11 mouse cellular contexts compared by ENCODE assay signal in genomic region chr1:180623911-180624310, GRCm38 (mm10). TPM values are rescaled to one million over a fixed set of nuclear protein-coding genes. Genes with fewer than 3 reads are reported as not detected.
DNase-seq lines count a peak whose midpoint lies in the region; ATAC-seq and TF ChIP-seq lines count a peak whose summit lies in the region.
"Had no signal": no experiment of that assay in that cellular context is flagged by ENCODE, and none has a peak within 500 bp of the region (broad histone marks: within the 10 kb centered on the region; RNA-seq: fewer than 3 reads in every experiment).

No protein-coding gene starts in this region.

- H3K27me3 ChIP-seq in cerebellum, adult 2 months (ENCODE audit: control insufficient read depth, insufficient read depth, low read length): no peaks in the 10 kb centered on the region
- H3K27me3 ChIP-seq in liver, adult 2 months (ENCODE audit: control insufficient read depth, insufficient read depth, low read length): no peaks in the 10 kb centered on the region
- no peaks in the 10 kb centered on the region for H3K27me3 ChIP-seq in liver, embryonic 12.5 days (replicated peaks)
- H3K27me3 ChIP-seq in ES-Bruce4 (ENCODE audit: control insufficient read depth, insufficient read depth, low read length, poor library complexity, severe bottlenecking): no peaks in the 10 kb centered on the region
- H3K27me3 ChIP-seq: forebrain, embryonic 15.5 days had no signal

- H3K4me2 ChIP-seq in liver, embryonic 12.5 days: no peak overlapping the region
- H3K4me2 ChIP-seq: forebrain, embryonic 15.5 days had no signal

- H3K36me3 ChIP-seq in liver, adult 2 months (ENCODE audit: control insufficient read depth, insufficient read depth, low read length): no peaks in the 10 kb centered on the region
- no peaks in the 10 kb centered on the region for H3K36me3 ChIP-seq in liver, embryonic 12.5 days
- no peaks in the 10 kb centered on the region for H3K36me3 ChIP-seq in ES-Bruce4 (ENCODE audit: control insufficient read depth, insufficient read depth, low read length, poor library complexity, severe bottlenecking)
- H3K36me3 ChIP-seq: forebrain, embryonic 15.5 days had no signal

- H3K4me1 ChIP-seq in cerebellum, adult 2 months (ENCODE audit: control insufficient read depth, insufficient read depth, low read length): no peaks in the 10 kb centered on the region
- no peaks in the 10 kb centered on the region for H3K4me1 ChIP-seq in liver, adult 2 months (ENCODE audit: control insufficient read depth, insufficient read depth, low read length)
- H3K4me1 ChIP-seq in liver, embryonic 12.5 days: no peaks in the 10 kb centered on the region
- no peaks in the 10 kb centered on the region for H3K4me1 ChIP-seq in ES-Bruce4 (ENCODE audit: control insufficient read depth, insufficient read depth, low read length)
- H3K4me1 ChIP-seq: forebrain, embryonic 15.5 days had no signal

- no peak for TF ChIP-seq EP300 in ES-Bruce4 (IDR thresholded peaks at IDR 0.05; ENCODE audit: insufficient read depth, low read depth, low read length)

- ATAC-seq in liver, embryonic 12.5 days: no peak
- ATAC-seq: forebrain, embryonic 15.5 days had no signal

- H3K9ac ChIP-seq in liver, adult 2 months (ENCODE audit: low read depth, low read length): no peak overlapping the region
- no peak overlapping the region for H3K9ac ChIP-seq in liver, embryonic 12.5 days
- no peak overlapping the region for H3K9ac ChIP-seq in ES-Bruce4 (ENCODE audit: low read depth, poor library complexity, severe bottlenecking)
- H3K9ac ChIP-seq: forebrain, embryonic 15.5 days had no signal

- H3K4me3 ChIP-seq in cerebellum, adult 2 months (replicated peaks; ENCODE audit: insufficient read depth, low read depth, low read length): no peak overlapping the region
- no peak overlapping the region for H3K4me3 ChIP-seq in liver, adult 2 months (ENCODE audit: insufficient read depth, low read depth, low read length)
- no peak overlapping the region for H3K4me3 ChIP-seq in liver, embryonic 12.5 days
- no peak overlapping the region for H3K4me3 ChIP-seq in ES-Bruce4 (ENCODE audit: low read depth, low read length)
- H3K4me3 ChIP-seq: forebrain, embryonic 15.5 days had no signal

- TF ChIP-seq POLR2A in cerebellum, adult 2 months (IDR thresholded peaks at IDR 0.05; ENCODE audit: borderline replicate concordance, insufficient read depth, low read length): no peak
- TF ChIP-seq POLR2A in liver, adult 2 months (IDR thresholded peaks at IDR 0.05; ENCODE audit: extremely low read depth, insufficient read depth, low read length): no peak
- TF ChIP-seq POLR2A in ES-Bruce4 (IDR thresholded peaks at IDR 0.05; ENCODE audit: insufficient read depth, low read length): no peak

- WGBS in cerebellum, adult 2 months: 94% methylated on average over 2 of the region's 2 CpGs
- WGBS in liver, adult 2 months: 97% methylated on average over 2 of the region's 2 CpGs
- 77% methylated on average over 2 of the region's 2 CpGs for WGBS in liver, embryonic 12.5 days (ENCODE audit: insufficient replicate concordance)

- H3K9me3 ChIP-seq in liver, embryonic 12.5 days (replicated peaks): peaks cover 6% of the 10 kb centered on the region
- H3K9me3 ChIP-seq in ES-Bruce4 (replicated peaks; ENCODE audit: control insufficient read depth, insufficient read depth, low read length, poor library complexity, severe bottlenecking): no peaks in the 10 kb centered on the region
- H3K9me3 ChIP-seq: forebrain, embryonic 15.5 days had no signal

- H3K27ac ChIP-seq in cerebellum, adult 2 months (ENCODE audit: insufficient read depth, low read length): no peak overlapping the region
- no peak overlapping the region for H3K27ac ChIP-seq in liver, adult 2 months (replicated peaks; ENCODE audit: insufficient read depth, low read depth, low read length)
- no peak overlapping the region for H3K27ac ChIP-seq in liver, embryonic 12.5 days
- no peak overlapping the region for H3K27ac ChIP-seq in ES-Bruce4 (ENCODE audit: insufficient read depth, low read length)
- H3K27ac ChIP-seq: forebrain, embryonic 15.5 days had no signal

- DNase-seq in cerebellum, adult 2 months: no peak
- no peak for DNase-seq in cerebellum, adult 9-10 months
- no peak for DNase-seq in liver, adult 2 months (ENCODE audit: extremely low read depth, low read depth, low spot score)
- peak; percentile 34 for DNase-seq in c-Kit-positive CD71-positive TER-119-positive erythroid progenitor cells, embryonic 14.5 days (ENCODE audit: low spot score)
- DNase-seq in layer of hippocampus, postnatal 36 days: no peak
- DNase-seq in gastrocnemius, postnatal 4 days (ENCODE audit: low spot score in 2 of 2): no peak
- DNase-seq: adrenal gland, postnatal 36 days; spleen, adult 18-20 months had no signal

- no peaks in the 10 kb centered on the region for H3K79me2 ChIP-seq in liver, adult 2 months (ENCODE audit: control insufficient read depth, insufficient read depth, low read length)

- TF ChIP-seq CTCF in cerebellum, adult 2 months (IDR thresholded peaks at IDR 0.05; ENCODE audit: borderline replicate concordance, insufficient read depth, low read depth, low read length): peak; percentile 12; the same call in 1 of the 2 replicates
- TF ChIP-seq CTCF in liver, adult 2 months (IDR thresholded peaks at IDR 0.05; ENCODE audit: low read depth, low read length): peak; percentile 29; the same call in 1 of the 2 replicates
- peak; percentile 30 for TF ChIP-seq CTCF in ES-Bruce4 (IDR thresholded peaks at IDR 0.05; ENCODE audit: low read depth, low read length)

RNA-seq across cellular contexts. Expression of gene Lin9, which starts 17.0 kb away (rescaled TPM):
- 5.2 and 5.6 TPM in 2 replicates for polyA plus RNA-seq in cerebellum, adult 2 months (2012; rRNA removed)
- total RNA-seq in liver, adult 2 months (2014; rRNA removed): 2.6 and 3.7 TPM in 2 replicates
- polyA plus RNA-seq in liver, adult 2 months (2012; rRNA removed): 1.2 and 2.2 TPM in 2 replicates
- 17.5 and 18.9 TPM in 2 replicates for polyA plus RNA-seq in liver, embryonic 12.5 days (2016; fragmentation: Nextera tagmentation; extraction: Ambion mirVana)
- 26.8 and 30.0 TPM in 2 replicates for polyA plus RNA-seq in ES-Bruce4 (2011; ENCODE audit: insufficient read depth, insufficient read length, low read depth, missing spikeins)
- 1 to 10 TPM; 4.8 to 4.9 TPM for total RNA-seq in layer of hippocampus, postnatal 36 days (2021)
- 1 to 10 TPM; 7.8 to 8.6 TPM for total RNA-seq in gastrocnemius, postnatal 4 days (2021)

RNA-seq across cellular contexts. Expression of gene Parp1, which starts 55.2 kb away (rescaled TPM):
- 58.1 and 63.1 TPM in 2 replicates for polyA plus RNA-seq in cerebellum, adult 2 months (2012; rRNA removed)
- 25.4 and 28.3 TPM in 2 replicates for total RNA-seq in liver, adult 2 months (2014; rRNA removed)
- 13.2 and 14.6 TPM in 2 replicates for polyA plus RNA-seq in liver, adult 2 months (2012; rRNA removed)
- 111 and 115 TPM in 2 replicates for polyA plus RNA-seq in liver, embryonic 12.5 days (2016; fragmentation: Nextera tagmentation; extraction: Ambion mirVana)
- 307 and 318 TPM in 2 replicates for polyA plus RNA-seq in ES-Bruce4 (2011; ENCODE audit: insufficient read depth, insufficient read length, low read depth, missing spikeins)
- 100 to 1,000 TPM; 131 to 151 TPM for total RNA-seq in layer of hippocampus, postnatal 36 days (2021)
- 10 to 100 TPM; 81.5 to 86.3 TPM for total RNA-seq in gastrocnemius, postnatal 4 days (2021)
